Mouse (Mus musculus): ENCODE results near the gene Esr1. TPM values are rescaled to one million over a fixed set of nuclear protein-coding genes. Genes with fewer than 3 reads are reported as not detected.
A peak's percentile ranks its signal among the peaks of the same experiment; 100 is the strongest.

Esr1 gene
- 0.52 and 0.54 TPM in 2 replicates for polyA plus RNA-seq (2012; rRNA removed)

DNA sequence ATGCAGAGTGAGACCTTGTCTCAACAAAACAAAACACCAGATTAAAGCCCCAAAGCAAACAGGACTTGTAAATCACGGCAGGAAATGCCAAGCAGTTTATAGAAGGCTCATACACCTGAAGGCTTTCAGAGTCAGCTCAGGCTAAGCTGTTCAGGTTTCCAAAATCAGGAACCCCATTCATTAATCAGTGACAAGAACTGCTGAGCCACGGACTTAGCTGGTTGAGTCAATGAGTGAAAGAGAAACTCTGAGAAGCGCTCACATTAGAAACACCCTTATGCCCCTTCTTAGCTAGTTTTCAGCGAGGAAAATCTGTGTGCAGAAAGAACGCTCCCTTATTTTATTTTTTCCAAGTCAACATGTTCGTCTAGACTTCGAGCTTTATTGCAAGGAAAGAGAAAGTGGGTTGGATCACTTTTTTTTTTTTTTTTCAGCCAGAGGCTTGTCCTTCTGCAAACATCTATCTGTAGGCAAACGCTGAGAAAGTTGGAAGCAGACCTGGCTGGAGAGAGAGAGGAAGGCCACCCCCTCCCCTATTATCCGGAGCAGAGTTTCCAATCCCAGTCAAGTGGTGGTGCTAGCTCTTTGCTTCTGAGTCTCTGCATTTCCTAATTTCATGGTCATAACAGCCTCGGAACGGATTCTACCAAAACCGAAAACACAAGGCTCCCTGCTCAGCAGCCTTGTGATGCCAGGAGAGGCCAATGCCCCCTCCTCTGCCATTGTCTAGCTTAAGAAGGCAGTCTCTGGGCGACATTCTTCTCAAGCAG lies at the start of gene Esr1:
Esr1 (plus strand) TSS at position 208 of the 770 bp plus-strand sequence.
- no peak within 1 kb of the TSS for H3K27ac ChIP-seq (ENCODE audit: insufficient read depth, low read length)
- DNase-seq = no peak
- no peak within 1 kb of the TSS for H3K4me3 ChIP-seq (replicated peaks; ENCODE audit: insufficient read depth, low read depth, low read length)
- no peak for TF ChIP-seq POLR2A (IDR thresholded peaks at IDR 0.05; ENCODE audit: borderline replicate concordance, insufficient read depth, low read length)
- TF ChIP-seq CTCF (IDR thresholded peaks at IDR 0.05; ENCODE audit: borderline replicate concordance, insufficient read depth, low read depth, low read length) = no peak
- no peaks in the 10 kb centered on the region for H3K27me3 ChIP-seq (ENCODE audit: control insufficient read depth, insufficient read depth, low read length)
- H3K4me1 ChIP-seq (ENCODE audit: control insufficient read depth, insufficient read depth, low read length) = no peaks in the 10 kb centered on the region
- WGBS = 43% methylated on average over 13 of the region's 13 CpGs

DNA sequence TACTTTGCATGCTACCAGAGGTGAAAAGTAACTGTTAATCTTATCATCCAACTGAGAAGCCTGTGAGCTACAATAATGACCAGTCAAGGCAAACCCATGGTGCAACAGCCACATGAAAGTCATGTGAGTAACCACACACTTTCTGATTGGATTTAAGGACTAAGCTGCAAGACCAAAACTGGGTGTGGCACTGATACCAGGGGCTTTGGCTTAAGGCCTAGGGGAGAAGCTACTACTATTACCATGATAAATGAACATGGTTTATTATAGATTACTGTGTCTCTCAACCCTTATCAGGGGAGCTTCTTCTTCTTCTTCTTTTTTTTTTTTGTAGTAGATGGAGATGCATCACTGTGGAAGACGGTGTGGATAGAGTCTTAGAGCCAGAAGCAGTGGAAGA lies 46.2 kb upstream of the Esr1 start:
- 100% methylated on average over 1 of the region's 1 CpGs for WGBS
- H3K27me3 ChIP-seq (ENCODE audit: control insufficient read depth, insufficient read depth, low read length) = no peaks in the 10 kb centered on the region
- no peak overlapping the region for H3K27ac ChIP-seq (ENCODE audit: insufficient read depth, low read length)
- no peaks in the 10 kb centered on the region; the same call in 1 of the 2 replicates for H3K4me1 ChIP-seq (ENCODE audit: control insufficient read depth, insufficient read depth, low read length)
- TF ChIP-seq CTCF (IDR thresholded peaks at IDR 0.05; ENCODE audit: borderline replicate concordance, insufficient read depth, low read depth, low read length) (no peak), POLR2A (IDR thresholded peaks at IDR 0.05; ENCODE audit: borderline replicate concordance, insufficient read depth, low read length) (no peak)
- no peak for DNase-seq
- H3K4me3 ChIP-seq (replicated peaks; ENCODE audit: insufficient read depth, low read depth, low read length) = no peak overlapping the region

DNA sequence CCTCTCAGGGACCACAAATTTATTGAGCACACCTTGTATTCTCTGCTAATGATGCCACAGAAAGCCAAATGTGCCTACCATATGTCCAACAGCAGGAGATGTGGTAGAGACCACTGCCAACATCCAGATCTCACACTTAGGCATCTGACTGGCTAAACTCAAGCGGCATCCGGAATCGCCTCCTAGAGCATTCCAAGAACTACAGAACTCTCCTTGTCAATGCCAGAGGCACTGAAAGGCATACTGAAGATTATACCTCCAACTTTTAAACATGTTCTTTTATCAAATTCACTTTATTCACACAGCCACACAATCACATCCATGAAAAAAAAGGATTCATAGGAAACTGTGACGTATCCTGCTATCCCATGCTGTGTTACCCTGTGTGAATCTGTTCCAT lies 40.6 kb upstream of the Esr1 start:
- H3K4me3 ChIP-seq (replicated peaks; ENCODE audit: insufficient read depth, low read depth, low read length) = no peak overlapping the region
- TF ChIP-seq CTCF (IDR thresholded peaks at IDR 0.05; ENCODE audit: borderline replicate concordance, insufficient read depth, low read depth, low read length) (no peak), POLR2A (IDR thresholded peaks at IDR 0.05; ENCODE audit: borderline replicate concordance, insufficient read depth, low read length) (no peak)
- no peaks in the 10 kb centered on the region for H3K27me3 ChIP-seq (ENCODE audit: control insufficient read depth, insufficient read depth, low read length)
- 24% methylated on average over 4 of the region's 4 CpGs for WGBS
- peak; percentile 14 to 22 for DNase-seq
- H3K27ac ChIP-seq (ENCODE audit: insufficient read depth, low read length) = no peak overlapping the region
- H3K4me1 ChIP-seq (ENCODE audit: control insufficient read depth, insufficient read depth, low read length) = no peaks in the 10 kb centered on the region

DNA sequence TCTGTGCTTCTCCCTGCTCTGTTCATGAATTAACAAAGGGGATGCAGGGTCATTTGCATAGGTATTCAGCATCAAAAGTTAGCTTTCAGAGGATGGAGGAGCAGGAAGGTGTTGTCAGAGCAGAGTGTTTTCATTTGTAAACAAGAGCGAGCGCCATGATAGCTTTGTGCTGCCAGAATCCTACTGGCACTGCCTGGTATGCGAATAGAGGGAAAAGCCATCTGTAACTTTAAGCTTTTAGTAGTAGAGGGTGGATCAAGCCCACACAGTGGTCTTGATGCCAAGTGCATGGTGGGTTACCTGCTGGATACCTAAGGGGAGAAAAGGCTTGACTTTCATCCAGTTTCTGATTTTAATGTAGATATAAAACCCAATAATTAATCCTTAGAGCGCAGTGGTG lies 40.1 kb upstream of the Esr1 start:
- TF ChIP-seq CTCF (IDR thresholded peaks at IDR 0.05; ENCODE audit: borderline replicate concordance, insufficient read depth, low read depth, low read length) (no peak), POLR2A (IDR thresholded peaks at IDR 0.05; ENCODE audit: borderline replicate concordance, insufficient read depth, low read length) (no peak)
- WGBS = 37% methylated on average over 4 of the region's 4 CpGs

DNA sequence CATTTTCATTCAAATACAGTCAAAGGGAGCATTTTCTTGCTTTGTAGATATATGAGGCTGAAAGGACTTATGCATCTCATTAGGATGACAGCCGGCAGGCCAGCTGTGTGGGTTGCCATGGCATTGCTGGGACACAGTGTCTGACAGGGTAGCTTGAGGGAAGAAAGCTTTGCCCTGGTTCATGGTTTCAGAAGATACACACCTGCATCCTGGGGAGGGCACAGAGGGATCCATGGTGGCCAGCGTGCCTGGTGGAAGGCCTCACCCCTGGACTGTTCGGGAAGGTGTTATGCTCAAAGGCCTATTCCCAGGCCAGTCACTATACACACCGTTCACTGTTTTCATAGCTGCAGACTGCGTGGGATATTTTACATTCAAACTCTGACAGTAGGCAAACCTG lies 29.5 kb upstream of the Esr1 start:
- Histone ChIP-seq H3K4me3 (replicated peaks; ENCODE audit: insufficient read depth, low read depth, low read length) (no peak overlapping the region), H3K27ac (ENCODE audit: insufficient read depth, low read length) (no peak overlapping the region), H3K4me1 (ENCODE audit: control insufficient read depth, insufficient read depth, low read length) (no peaks in the 10 kb centered on the region), H3K27me3 (ENCODE audit: control insufficient read depth, insufficient read depth, low read length) (no peaks in the 10 kb centered on the region)
- WGBS = 78% methylated on average over 5 of the region's 5 CpGs
- DNase-seq = no peak
- TF ChIP-seq CTCF (IDR thresholded peaks at IDR 0.05; ENCODE audit: borderline replicate concordance, insufficient read depth, low read depth, low read length) = no peak
- TF ChIP-seq POLR2A (IDR thresholded peaks at IDR 0.05; ENCODE audit: borderline replicate concordance, insufficient read depth, low read length) = no peak

More for the DNA sequence above, 40.1 kb upstream of the Esr1 start:
- Histone ChIP-seq H3K4me3 (replicated peaks; ENCODE audit: insufficient read depth, low read depth, low read length) (no peak overlapping the region), H3K27ac (ENCODE audit: insufficient read depth, low read length) (no peak overlapping the region), H3K27me3 (ENCODE audit: control insufficient read depth, insufficient read depth, low read length) (no peaks in the 10 kb centered on the region), H3K4me1 (ENCODE audit: control insufficient read depth, insufficient read depth, low read length) (no peaks in the 10 kb centered on the region)
- no peak for DNase-seq

DNA sequence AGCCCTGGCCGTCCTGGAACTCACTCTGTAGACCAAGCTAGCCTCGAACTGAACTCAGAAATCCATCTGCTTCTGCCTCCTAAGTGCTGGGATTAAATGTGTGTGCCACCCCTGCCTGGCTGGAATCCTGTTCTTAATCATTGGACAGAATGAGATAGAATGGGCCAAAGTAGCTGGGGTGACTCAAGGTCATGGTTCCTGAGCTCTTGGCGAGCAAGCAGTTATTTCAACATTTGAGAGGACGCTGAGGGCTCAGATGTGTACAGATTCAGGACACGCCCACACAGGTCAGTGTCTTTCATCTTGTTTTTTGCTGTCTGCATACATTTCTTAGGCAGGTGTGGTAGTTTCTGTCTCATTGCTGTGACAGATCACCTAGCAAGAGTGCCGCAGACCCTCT lies 24.7 kb upstream of the Esr1 start:
- 83% methylated on average over 6 of the region's 6 CpGs for WGBS
- TF ChIP-seq CTCF (IDR thresholded peaks at IDR 0.05; ENCODE audit: borderline replicate concordance, insufficient read depth, low read depth, low read length) = no peak
- TF ChIP-seq POLR2A (IDR thresholded peaks at IDR 0.05; ENCODE audit: borderline replicate concordance, insufficient read depth, low read length) = no peak
- no peaks in the 10 kb centered on the region for H3K4me1 ChIP-seq (ENCODE audit: control insufficient read depth, insufficient read depth, low read length)
- no peak overlapping the region for H3K4me3 ChIP-seq (replicated peaks; ENCODE audit: insufficient read depth, low read depth, low read length)
- H3K27ac ChIP-seq (ENCODE audit: insufficient read depth, low read length) = no peak overlapping the region
- no peaks in the 10 kb centered on the region for H3K27me3 ChIP-seq (ENCODE audit: control insufficient read depth, insufficient read depth, low read length)
- no peak for DNase-seq

DNA sequence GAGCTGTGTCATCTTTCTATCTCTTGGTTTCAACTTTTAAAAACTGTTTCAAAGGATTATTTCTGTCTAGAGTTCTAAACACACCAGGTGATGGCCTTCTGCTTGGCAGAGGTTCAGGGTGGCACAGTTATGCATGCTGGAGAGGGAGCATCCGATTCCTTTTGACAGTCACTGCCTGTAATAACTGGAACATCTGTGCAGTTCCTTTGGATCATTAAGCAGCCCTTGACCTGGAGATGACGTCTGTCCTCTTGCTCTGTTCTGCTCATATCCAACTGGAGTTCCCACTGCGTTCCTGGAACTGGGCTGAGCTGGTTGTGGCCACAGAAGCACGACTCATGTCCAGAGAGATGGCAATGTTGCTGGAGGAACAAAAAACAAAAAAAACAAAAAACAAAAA lies 21.8 kb upstream of the Esr1 start:
- no peaks in the 10 kb centered on the region for H3K27me3 ChIP-seq (ENCODE audit: control insufficient read depth, insufficient read depth, low read length)
- no peaks in the 10 kb centered on the region for H3K4me1 ChIP-seq (ENCODE audit: control insufficient read depth, insufficient read depth, low read length)
- peak in 1 of 2 experiments; percentile 5 for DNase-seq
- H3K27ac ChIP-seq (ENCODE audit: insufficient read depth, low read length) = no peak overlapping the region
- H3K4me3 ChIP-seq (replicated peaks; ENCODE audit: insufficient read depth, low read depth, low read length) = no peak overlapping the region
- 20% methylated on average over 4 of the region's 4 CpGs for WGBS
- TF ChIP-seq CTCF (IDR thresholded peaks at IDR 0.05; ENCODE audit: borderline replicate concordance, insufficient read depth, low read depth, low read length) (no peak), POLR2A (IDR thresholded peaks at IDR 0.05; ENCODE audit: borderline replicate concordance, insufficient read depth, low read length) (no peak)

DNA sequence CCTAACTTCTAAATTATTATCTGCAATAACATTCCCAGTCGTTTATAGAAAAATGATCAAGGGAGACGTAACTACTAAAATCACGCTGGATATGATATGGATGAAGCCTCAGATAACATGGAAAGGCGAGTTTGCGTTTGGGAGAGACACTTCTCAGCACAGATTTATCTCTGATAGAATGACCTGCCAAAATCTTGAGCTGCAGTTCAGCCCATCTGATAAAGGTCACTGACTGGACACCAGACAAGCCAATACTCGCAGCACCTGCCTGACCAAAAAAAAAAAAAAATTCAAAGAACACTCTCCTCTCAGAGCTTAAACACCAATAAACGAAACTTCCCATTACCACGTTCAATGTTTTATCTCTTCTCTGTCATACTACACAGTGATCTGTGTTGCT lies 20.4 kb upstream of the Esr1 start:
- Histone ChIP-seq H3K27me3 (ENCODE audit: control insufficient read depth, insufficient read depth, low read length) (no peaks in the 10 kb centered on the region), H3K4me3 (replicated peaks; ENCODE audit: insufficient read depth, low read depth, low read length) (no peak overlapping the region), H3K4me1 (ENCODE audit: control insufficient read depth, insufficient read depth, low read length) (no peaks in the 10 kb centered on the region), H3K27ac (ENCODE audit: insufficient read depth, low read length) (no peak overlapping the region)
- 77% methylated on average over 8 of the region's 8 CpGs for WGBS
- no peak for TF ChIP-seq POLR2A (IDR thresholded peaks at IDR 0.05; ENCODE audit: borderline replicate concordance, insufficient read depth, low read length)
- no peak for TF ChIP-seq CTCF (IDR thresholded peaks at IDR 0.05; ENCODE audit: borderline replicate concordance, insufficient read depth, low read depth, low read length)
- no peak for DNase-seq
